Mouse (Mus musculus): ENCODE results near the gene Ankrd33b. TPM values are rescaled to one million over a fixed set of nuclear protein-coding genes. Genes with fewer than 3 reads are reported as not detected.

Gene Ankrd33b
- total and polyA plus RNA-seq, 3 experiments = 50.0 to 69.6 (median 60.3) TPM

DNA sequence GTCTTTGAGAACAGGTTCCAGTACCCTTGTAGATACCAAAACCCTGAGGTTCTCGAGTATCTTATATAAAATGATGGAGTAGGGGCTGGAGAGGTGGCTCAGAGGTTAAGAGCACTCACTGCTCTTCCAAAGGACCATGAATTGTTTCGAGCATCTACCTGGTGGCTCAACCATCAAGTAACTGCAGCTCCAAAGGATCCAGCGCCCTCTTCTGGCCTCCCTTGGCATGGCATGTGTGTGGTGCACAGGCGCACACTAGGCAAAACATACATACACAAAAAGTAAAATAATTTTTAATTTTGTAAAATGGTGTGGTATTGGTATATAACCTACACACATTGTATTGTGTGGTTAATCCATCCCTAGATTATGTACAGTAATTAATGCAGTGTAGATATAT lies 43.8 kb downstream of the Ankrd33b start:
- DNase-seq (ENCODE audit: extremely low read depth) = no peak
- TF ChIP-seq IRF4 (IDR thresholded peaks at IDR 0.05; ENCODE audit: low read depth, low read length) (no peak), RAD21 (IDR thresholded peaks at IDR 0.05; ENCODE audit: low read depth, low read length) (peak; percentile 14), SMC3 (IDR thresholded peaks at IDR 0.05; ENCODE audit: low read depth, low read length) (peak; percentile 27), CTCF (conservative IDR thresholded peaks at IDR 0.05 in 1 of 2, IDR thresholded peaks at IDR 0.05 in 1 of 2; ENCODE audit: low read depth in 2 of 2, low read length in 2 of 2) (peak; percentile 10 to 43; a peak in 2 of 4 replicates)

DNA sequence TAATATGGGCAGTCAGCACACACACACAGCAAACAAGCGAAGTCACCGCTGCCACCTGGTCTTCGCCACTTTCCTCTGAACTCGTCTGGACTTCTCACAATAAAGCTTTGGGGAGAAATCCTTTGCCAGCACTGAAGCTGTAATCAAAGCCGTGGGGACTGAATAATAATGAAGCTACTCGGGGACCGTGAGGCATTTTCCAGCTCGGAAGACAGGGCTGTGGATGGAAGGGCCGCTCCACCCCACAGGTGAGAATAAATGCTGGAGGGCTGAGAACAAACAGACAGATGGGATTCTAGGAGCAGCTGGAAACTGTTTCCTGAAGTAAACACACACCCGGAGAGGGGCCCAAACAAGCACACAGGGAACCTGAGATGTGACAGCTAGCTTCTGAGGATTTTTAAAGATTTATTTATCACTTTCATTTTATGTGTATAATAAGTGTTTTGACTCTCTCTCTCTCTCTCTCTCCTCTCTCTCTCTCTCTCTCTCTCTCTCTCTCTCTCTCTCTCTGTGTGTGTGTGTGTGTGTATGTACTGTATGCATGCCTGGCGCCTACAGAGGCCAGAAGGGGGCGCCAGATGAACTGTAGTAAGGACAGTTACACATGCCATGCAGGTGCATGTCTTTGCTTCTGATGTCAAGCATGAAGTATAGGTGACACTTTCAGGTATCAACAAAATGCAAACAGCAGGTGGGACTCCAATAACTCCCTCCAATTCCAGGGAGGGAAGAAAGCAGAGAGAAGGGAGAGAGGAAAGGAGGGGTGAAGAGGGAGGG lies 46.7 kb downstream of the Ankrd33b start:
- Histone ChIP-seq H3K4me2 (ENCODE audit: insufficient read depth, low read depth, poor library complexity, severe bottlenecking) (no peak overlapping the region), H3K9me3 (replicated peaks; ENCODE audit: low read length) (peaks cover 14% of the 10 kb centered on the region), H3K27ac (ENCODE audit: insufficient read depth, low read depth) (no peak overlapping the region), H3K79me2 (replicated peaks; ENCODE audit: control insufficient read depth, extremely low read depth, insufficient read depth, poor library complexity, severe bottlenecking) (peaks cover 51% of the 10 kb centered on the region), H3K4me1 (ENCODE audit: control insufficient read depth in 1 of 2, insufficient read depth in 2 of 2) (peaks cover 25 to 86% of the 10 kb centered on the region in 2 experiments), H3K9ac (ENCODE audit: insufficient read depth, low read depth) (no peak overlapping the region), H3K27me3 (replicated peaks) (no peaks in the 10 kb centered on the region), H3K4me3 (replicated peaks in 1 of 3; ENCODE audit: low read depth in 2 of 3, low read length in 2 of 3, poor library complexity in 1 of 3) (no peak overlapping the region), H3K36me3 (replicated peaks in 1 of 2; ENCODE audit: control insufficient read depth in 1 of 2, insufficient read depth in 1 of 2, low read length in 1 of 2) (peaks cover 73 to 93% of the 10 kb centered on the region in 2 experiments)
- peak; percentile 64 for DNase-seq (ENCODE audit: extremely low read depth)
- in situ Hi-C loops (cut with MboI; ENCODE audit: low pct_ligation_motif_present, low pct_unique_long_range_greater_than_20kb, low sequenced_read_pairs) (no loop called here), dilution Hi-C loops (cut with MboI; ENCODE audit: extremely low pct_ligation_motif_present, extremely low pct_unique_long_range_greater_than_20kb, low sequenced_read_pairs) (no loop called here)
- TF ChIP-seq SMC3 (IDR thresholded peaks at IDR 0.05; ENCODE audit: low read depth, low read length) (peak; percentile 37), RAD21 (IDR thresholded peaks at IDR 0.05; ENCODE audit: low read depth, low read length) (peak; percentile 40), CTCF (conservative IDR thresholded peaks at IDR 0.05 in 1 of 2, IDR thresholded peaks at IDR 0.05 in 1 of 2; ENCODE audit: low read depth in 2 of 2, low read length in 2 of 2) (peak in 1 of 2 experiments; percentile 56; a peak in 2 of 4 replicates), JUND (conservative IDR thresholded peaks at IDR 0.05; ENCODE audit: low read depth, low read length) (no peak)

More for the DNA sequence above, 43.8 kb downstream of the Ankrd33b start:
- peaks cover 61% of the 10 kb centered on the region for H3K79me2 ChIP-seq (replicated peaks; ENCODE audit: control insufficient read depth, extremely low read depth, insufficient read depth, poor library complexity, severe bottlenecking)
- no peak overlapping the region for H3K27ac ChIP-seq (ENCODE audit: insufficient read depth, low read depth)
- H3K36me3 ChIP-seq (replicated peaks in 1 of 2; ENCODE audit: control insufficient read depth in 1 of 2, insufficient read depth in 1 of 2, low read length in 1 of 2) = peaks cover 61 to 98% of the 10 kb centered on the region in 2 experiments
- in situ Hi-C loops (cut with MboI; ENCODE audit: low pct_ligation_motif_present, low pct_unique_long_range_greater_than_20kb, low sequenced_read_pairs) (no loop called here), dilution Hi-C loops (cut with MboI; ENCODE audit: extremely low pct_ligation_motif_present, extremely low pct_unique_long_range_greater_than_20kb, low sequenced_read_pairs) (no loop called here)
- no peak overlapping the region for H3K4me2 ChIP-seq (ENCODE audit: insufficient read depth, low read depth, poor library complexity, severe bottlenecking)
- no peak overlapping the region for H3K9ac ChIP-seq (ENCODE audit: insufficient read depth, low read depth)
- H3K27me3 ChIP-seq (replicated peaks) = no peaks in the 10 kb centered on the region
- peaks cover 34 to 88% of the 10 kb centered on the region in 2 experiments for H3K4me1 ChIP-seq (ENCODE audit: control insufficient read depth in 1 of 2, insufficient read depth in 2 of 2)
- peaks cover 2% of the 10 kb centered on the region for H3K9me3 ChIP-seq (replicated peaks; ENCODE audit: low read length)
- H3K4me3 ChIP-seq (replicated peaks in 1 of 3; ENCODE audit: low read depth in 2 of 3, low read length in 2 of 3, poor library complexity in 1 of 3) = no peak overlapping the region

DNA sequence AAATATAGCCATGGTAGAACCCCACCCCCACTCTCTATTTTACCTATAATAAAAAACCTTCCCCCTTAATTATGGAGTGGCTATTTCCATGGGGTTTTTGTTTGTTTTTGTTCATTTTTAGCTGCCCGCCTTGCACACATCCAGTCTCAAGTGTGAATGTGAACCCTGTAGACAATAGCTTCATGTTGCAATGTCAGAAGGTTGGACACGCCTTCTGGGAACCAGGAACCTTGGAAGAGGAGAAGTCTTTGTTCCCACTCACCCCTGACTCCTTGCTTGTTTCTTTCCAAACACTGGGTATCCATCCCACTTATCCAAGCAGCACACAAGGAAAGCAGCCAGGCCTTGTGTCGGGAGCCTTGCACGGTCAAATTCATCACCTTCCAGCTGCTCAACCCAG lies 48.5 kb downstream of the Ankrd33b start:
- H3K4me1 ChIP-seq (ENCODE audit: control insufficient read depth in 1 of 2, insufficient read depth in 2 of 2) = peaks cover 17 to 82% of the 10 kb centered on the region in 2 experiments
- dilution Hi-C loops (cut with MboI; ENCODE audit: extremely low pct_ligation_motif_present, extremely low pct_unique_long_range_greater_than_20kb, low sequenced_read_pairs) = no loop called here
- in situ Hi-C loops (cut with MboI; ENCODE audit: low pct_ligation_motif_present, low pct_unique_long_range_greater_than_20kb, low sequenced_read_pairs) = no loop called here

More for the DNA sequence above, 48.5 kb downstream of the Ankrd33b start:
- H3K27me3 ChIP-seq (replicated peaks) = no peaks in the 10 kb centered on the region
- peaks cover 68 to 92% of the 10 kb centered on the region in 2 experiments for H3K36me3 ChIP-seq (replicated peaks in 1 of 2; ENCODE audit: control insufficient read depth in 1 of 2, insufficient read depth in 1 of 2, low read length in 1 of 2)
- no peak overlapping the region for H3K9ac ChIP-seq (ENCODE audit: insufficient read depth, low read depth)
- no peak overlapping the region for H3K4me3 ChIP-seq (replicated peaks in 1 of 3; ENCODE audit: low read depth in 2 of 3, low read length in 2 of 3, poor library complexity in 1 of 3)
- peak overlapping the region; percentile 73 for H3K27ac ChIP-seq (ENCODE audit: insufficient read depth, low read depth)
- peaks cover 44% of the 10 kb centered on the region for H3K79me2 ChIP-seq (replicated peaks; ENCODE audit: control insufficient read depth, extremely low read depth, insufficient read depth, poor library complexity, severe bottlenecking)
- TF ChIP-seq MAZ (IDR thresholded peaks at IDR 0.05; ENCODE audit: low read depth, low read length) = no peak
- TF ChIP-seq ZMIZ1 (IDR thresholded peaks at IDR 0.05; ENCODE audit: low read depth, low read length) = no peak
- TF ChIP-seq JUND (conservative IDR thresholded peaks at IDR 0.05; ENCODE audit: low read depth, low read length) = no peak
- TF ChIP-seq CTCF (conservative IDR thresholded peaks at IDR 0.05 in 1 of 2, IDR thresholded peaks at IDR 0.05 in 1 of 2; ENCODE audit: low read depth in 2 of 2, low read length in 2 of 2) = no peak
- no peak for TF ChIP-seq CHD1 (IDR thresholded peaks at IDR 0.05; ENCODE audit: low read depth, low read length)
- peaks cover 14% of the 10 kb centered on the region for H3K9me3 ChIP-seq (replicated peaks; ENCODE audit: low read length)
- no peak for DNase-seq (ENCODE audit: extremely low read depth)
- H3K4me2 ChIP-seq (ENCODE audit: insufficient read depth, low read depth, poor library complexity, severe bottlenecking) = peak overlapping the region; percentile 30; the same call in 1 of the 2 replicates
